Mouse (Mus musculus): Measurements from ENCODE around the gene Espnl. TPM values are rescaled to one million over a fixed set of nuclear protein-coding genes. Genes with fewer than 3 reads are reported as not detected.

Gene Espnl
- total RNA-seq, 2 experiments from 2014 or later = 0.13 to 0.15 TPM

DNA sequence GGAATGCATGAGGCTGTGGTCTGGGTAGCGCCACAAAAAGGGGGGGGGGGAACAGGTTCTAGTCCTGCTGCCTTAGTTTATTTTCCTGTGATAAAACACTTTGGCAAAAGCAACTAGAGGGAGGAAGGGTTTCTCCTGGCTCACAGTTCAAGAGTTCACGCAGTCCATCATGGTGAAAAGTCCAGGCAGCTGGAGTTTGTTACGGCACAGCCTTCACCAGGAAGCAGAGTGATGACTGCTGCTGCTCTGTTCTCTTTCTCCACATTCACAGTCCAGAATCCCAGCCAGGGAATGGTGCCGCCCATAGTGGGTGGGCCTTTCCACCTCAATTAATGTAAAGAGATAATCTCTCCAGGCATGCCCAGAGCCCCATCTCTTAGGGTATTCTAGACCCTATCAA, 9.6 kb upstream of the Espnl start:
- intact Hi-C loops (cut with DNase I) = no loop called here
- no peak for DNase-seq (ENCODE audit: low spot score in 2 of 2)

DNA sequence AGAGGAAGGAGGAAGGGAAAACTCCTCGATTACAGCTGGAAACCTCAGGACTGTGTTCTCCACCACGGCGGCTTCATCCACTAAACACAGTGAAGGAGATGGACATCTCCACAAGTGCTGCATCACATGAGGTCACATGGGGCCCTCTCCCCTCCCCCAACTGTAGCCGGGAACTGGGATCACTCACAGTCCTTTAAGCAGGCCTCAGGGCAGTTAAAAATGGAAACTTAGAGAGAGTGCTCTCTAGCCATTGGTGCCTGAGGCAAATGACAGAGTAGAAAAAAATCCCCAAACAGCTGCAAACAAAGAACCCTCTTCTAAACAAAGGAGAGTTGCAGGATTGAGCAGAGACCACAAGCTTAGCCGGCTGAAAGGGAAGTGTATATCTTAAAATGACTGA, 8.6 kb upstream of the Espnl start:
- DNase-seq (ENCODE audit: low spot score in 2 of 2) = no peak
- intact Hi-C loops (cut with DNase I) = no loop called here

DNA sequence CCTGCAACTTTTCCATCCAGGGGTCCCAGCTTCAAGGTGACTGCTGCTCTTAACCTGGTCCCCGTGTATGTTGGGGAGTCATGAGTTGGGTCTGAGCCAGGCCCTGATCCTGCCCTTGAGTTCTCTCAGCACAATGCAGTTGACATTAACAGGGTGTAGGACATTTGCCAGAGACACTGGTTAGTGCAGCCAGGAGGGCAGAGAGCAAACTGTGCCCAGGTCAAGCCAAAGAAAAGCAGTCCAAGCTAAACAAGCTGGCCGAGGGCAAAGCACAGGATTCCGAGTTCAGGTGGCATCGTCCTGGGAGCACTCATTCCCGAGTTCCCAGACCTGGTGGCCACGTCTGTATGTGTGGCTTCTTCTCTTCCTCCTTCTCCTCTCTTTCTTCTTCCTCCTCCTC, 4.2 kb upstream of the Espnl start:
- intact Hi-C loops (cut with DNase I) = no loop called here
- no peak for DNase-seq (ENCODE audit: low spot score in 2 of 2)

DNA sequence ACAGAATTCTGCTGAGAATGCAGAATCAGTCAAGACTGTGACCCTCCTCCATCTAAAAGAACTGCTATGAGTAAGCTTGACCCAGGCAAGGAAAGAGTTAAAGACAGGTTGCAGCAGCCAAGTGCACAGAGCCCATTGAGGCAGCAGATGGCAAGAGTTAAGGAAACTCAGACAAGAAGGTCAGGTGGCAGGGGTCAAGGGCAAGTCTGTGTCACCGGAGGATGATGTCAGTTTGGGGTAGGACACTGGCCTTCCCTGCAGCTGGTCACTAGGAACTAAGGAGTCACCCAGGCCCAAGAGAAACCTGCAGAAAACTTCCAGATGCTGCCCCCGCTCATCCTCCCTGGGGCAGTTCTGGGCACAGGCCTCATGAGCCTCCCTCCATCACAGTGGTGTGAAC, 2.8 kb downstream of the Espnl start:
- no peak for DNase-seq (ENCODE audit: low spot score in 2 of 2)
- intact Hi-C loops (cut with DNase I) = no loop called here

DNA sequence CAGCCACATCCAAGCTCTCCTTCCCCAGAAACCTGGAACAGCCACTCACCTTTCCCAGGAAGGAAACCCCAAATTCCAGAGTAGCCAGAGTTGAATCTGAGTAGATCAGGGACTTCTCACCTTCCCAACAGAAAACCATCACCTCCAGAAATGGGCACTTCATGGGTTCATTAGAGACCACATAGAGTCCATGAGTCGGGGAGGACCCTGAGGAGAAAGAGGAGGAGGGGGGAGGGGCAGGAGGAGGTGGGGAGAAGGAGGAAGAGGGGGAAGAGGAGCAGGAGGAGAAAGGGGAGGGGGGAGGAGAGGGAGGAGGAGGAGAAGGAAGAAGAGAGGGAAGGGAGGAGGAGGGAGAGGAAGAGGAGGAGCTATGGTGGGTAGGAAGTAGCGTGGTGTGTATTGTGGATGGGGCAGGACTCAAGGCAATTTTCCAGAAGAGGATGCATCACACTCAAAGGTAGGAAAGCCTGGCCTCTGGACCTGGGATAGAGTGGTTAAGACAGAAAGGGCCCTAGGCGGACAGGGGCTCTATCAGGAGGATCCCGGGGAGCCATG, 3.7 kb downstream of the Espnl start:
- intact Hi-C loops (cut with DNase I) = no loop called here
- DNase-seq (ENCODE audit: low spot score in 2 of 2) = no peak

DNA sequence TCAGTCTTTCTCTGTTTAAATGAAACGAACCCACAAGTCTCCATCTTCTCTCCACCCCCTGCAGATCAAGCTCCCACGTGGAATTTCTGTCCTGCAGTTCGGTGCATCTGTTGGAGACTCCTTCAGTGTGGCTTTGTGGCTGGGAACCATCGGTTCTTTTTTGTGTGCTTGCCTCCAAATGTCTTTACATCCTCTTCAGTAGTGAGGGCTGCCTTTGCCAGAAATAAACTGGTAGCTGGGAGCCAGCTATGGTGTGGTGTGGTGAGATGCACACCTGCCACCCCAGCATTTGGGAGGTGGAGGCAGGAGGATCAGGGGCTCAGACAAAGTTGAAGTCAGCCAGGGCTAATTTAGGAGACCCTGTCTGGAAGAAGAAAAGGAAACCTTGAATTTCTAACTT, 10.2 kb downstream of the Espnl start:
- intact Hi-C loops (cut with DNase I) = no loop called here
- DNase-seq (ENCODE audit: low spot score in 2 of 2) = peak; percentile 18 to 32

DNA sequence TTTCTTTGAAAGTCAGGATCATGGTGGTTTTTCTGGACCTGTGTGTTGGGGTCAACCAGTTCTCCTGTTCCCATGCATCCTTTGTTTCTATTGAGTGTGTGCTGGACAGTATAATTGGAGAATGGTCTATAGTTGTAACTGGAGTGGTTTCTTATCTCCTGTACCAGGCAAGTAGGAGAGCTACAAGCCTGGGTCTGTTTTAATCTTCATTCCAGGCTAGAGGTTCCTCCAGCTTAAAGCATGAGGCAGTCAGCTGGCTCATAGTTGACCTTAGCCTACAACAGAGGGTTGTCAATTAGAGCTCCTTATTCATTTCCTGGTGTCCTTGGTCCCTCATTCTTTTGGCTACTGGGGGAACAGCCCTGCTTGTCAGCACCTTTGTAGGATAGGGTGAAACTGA, 11.7 kb downstream of the Espnl start:
- no peak for DNase-seq (ENCODE audit: low spot score in 2 of 2)
- intact Hi-C loops (cut with DNase I) = no loop called here

DNA sequence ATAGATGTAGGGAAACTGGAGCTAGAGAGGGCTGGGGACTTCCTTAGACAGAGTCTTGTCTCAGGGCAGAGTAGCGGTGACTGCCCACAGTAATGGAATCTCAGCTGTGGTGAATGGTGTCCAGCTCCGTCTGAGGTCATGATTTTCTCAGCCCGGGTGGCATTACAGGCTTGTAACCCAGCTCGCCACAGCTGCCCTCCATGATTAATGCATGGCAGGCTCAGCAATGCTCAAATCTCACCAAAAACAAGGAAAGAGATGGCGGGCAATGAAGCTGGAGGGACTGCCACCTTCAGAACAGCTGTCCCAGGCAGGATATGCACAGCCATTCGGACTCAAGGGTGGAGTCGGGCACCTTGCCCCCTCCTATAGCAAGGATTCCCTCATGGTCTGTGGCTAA, 15.5 kb downstream of the Espnl start:
- DNase-seq (ENCODE audit: low spot score in 2 of 2) = no peak
- intact Hi-C loops (cut with DNase I) = no loop called here

DNA sequence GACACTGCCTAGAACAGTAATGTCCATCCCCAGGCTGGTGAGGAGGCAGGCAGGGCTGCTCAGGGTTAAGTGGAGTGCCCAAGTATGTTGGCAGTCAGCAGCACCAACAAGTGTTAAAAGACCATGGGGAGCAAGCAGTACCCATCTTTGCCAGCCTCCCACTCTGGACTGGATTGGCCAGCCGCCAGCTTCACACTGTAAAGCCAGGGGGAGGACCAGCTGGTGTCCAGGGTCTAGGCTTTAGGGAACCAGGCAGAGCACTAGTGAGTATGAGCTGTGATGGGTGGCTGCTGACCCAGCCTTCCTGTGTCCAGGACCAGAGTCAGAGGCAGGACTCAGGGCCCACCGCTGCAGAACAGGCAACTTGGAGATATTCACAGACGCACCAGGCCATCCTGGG, 22.1 kb downstream of the Espnl start:
- DNase-seq (ENCODE audit: low spot score in 2 of 2) = peak in 1 of 2 experiments; percentile 33
- intact Hi-C loops (cut with DNase I) = no loop called here

DNA sequence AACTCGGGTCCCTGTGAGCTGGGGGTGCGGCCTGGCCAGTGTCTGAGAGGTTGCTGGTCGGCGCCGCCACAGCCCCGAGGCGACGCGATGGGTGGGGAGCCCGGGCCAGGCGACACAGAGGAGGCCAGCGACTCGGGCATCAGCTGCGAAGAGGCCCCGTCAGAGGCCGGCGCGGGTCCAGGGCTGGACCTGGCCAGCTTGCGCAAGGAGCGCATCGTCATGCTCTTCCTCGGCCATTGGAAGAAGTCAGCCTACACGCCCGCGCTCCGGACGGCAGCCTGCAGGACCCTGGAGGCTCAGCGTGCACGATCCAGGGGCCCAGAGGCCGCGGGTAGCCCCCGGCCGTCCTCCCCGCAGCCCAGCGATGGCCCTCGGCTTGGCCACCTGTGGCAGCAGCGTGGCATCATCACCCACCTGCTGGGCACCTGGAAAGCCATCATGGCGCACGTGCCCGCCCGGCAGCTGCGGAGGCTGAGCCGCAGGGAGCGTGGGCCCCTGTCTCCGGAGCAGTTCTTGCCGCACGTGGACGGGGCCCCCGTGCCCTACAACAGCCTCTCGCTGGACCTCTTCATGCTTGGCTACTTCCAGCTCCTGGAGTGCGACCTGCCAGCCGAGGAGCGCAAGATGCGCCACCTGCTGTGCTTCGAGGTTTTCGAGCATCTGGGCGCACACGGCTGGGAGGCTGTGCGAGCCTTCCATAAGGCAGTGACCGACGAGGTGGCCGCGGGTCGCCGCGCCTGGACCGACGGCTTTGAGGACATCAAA, 23.2 kb downstream of the Espnl start:
- no peak for DNase-seq (ENCODE audit: low spot score in 2 of 2)
- intact Hi-C loops (cut with DNase I) = no loop called here

DNA sequence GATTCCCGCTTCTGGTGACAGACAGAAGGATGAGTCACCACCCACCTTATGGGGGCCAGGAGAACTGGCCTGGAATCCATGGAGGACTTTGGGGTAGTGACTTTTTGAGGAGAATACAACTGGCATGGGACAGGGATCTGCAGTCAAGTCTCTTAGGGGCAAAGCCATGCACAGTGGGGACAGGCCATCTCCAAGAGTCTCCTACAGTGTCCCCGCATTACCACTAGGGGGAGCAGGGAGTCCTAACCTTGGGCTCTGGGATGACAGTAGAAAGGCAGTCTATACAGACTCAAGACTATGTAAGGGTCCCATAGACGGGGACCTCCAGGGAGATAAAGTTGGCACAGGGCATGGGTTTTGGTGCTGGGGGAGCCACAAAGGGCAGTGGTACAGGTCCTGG, 25.0 kb downstream of the Espnl start:
- DNase-seq (ENCODE audit: low spot score in 2 of 2) = peak; percentile 30 to 51
- intact Hi-C loops (cut with DNase I) = no loop called here

DNA sequence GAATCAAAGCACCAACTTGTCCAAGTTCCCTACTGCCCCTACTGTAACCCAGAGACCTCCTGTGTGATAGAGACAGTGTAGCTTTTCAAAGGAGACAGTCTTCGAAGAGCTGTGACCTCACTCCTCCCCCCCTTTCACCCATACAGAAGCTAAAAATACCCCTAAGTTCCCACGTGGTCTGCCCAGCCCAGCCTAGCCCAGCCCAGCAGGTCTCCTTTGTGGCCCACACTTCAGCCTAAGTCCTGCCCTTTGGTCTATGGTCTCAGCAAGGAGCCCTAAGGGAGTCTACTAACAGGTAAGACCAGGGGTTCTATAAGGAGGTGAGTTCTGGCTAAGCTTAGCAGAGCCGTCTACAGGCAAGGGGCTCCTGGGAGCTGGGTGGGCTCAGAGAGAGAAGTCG, 29.0 kb downstream of the Espnl start, which contains the start of gene Klhl30:
Gene Klhl30, plus strand, starts transcription at position 176 of the 400 bp plus-strand sequence.
- DNase-seq (ENCODE audit: low spot score in 2 of 2) = no peak
- intact Hi-C loops (cut with DNase I) = no loop called here

DNA sequence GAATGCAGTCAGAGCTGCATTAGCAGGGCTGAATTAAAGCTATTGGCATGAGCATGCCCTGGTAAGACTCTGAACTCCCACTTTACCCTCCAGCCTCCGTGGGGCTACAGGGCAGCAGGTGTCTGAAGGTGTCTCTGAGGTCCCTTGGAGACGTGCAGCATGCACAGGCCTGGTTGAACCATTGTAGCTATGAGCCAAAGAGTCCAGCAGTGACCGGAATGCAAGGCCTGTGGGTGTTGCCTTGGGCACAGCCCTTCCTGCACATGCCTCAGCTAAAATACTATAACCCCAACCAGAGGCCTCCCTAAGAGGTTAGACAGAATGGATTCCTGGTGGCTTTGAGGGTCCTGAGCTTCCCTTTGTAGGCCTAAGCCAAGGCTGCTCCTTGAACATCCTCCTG, 29.4 kb downstream of the Espnl start:
- intact Hi-C loops (cut with DNase I) = no loop called here
- DNase-seq (ENCODE audit: low spot score in 2 of 2) = no peak

DNA sequence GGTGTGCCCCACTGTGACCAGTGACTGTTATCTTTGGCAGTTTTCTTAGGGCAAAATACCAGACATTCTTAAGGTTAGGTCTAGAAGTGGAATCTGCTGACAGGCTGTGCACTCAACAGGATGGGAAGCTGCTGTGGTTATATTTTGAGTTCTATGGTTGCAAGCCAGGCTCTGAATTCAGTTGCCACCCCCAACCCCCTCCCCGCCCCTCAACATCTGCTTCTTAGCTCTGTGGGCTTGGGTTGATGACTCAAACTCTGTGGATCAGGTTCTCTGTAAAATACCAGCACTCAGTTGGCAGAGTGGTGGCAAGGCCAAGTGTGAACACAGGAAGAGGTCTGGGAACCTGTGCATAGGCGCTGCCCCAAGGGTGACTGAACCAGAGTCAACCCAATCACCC, 30.4 kb downstream of the Espnl start:
- no peak for DNase-seq (ENCODE audit: low spot score in 2 of 2)
- intact Hi-C loops (cut with DNase I) = no loop called here

DNA sequence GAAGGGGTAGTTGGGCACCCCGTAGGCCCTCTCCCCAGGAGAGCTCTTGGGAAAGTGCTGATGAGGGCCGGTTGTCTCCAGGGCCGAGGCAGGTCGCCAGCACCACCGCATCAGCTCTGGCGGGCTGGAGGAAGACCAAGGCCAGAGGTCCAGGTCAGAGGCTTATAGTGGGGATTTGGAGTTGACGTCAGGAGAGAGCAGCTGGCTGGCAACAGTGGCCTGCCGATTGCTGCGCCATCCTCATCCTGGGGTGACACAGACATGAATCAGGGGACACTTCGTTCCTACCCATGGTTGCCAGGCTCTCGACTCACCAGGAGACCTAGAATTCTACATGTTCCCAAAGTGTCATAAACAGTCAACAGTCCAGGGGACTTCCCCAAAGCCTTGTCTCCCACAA, 34.2 kb downstream of the Espnl start:
- no peak for DNase-seq (ENCODE audit: low spot score in 2 of 2)
- intact Hi-C loops (cut with DNase I) = no loop called here

DNA sequence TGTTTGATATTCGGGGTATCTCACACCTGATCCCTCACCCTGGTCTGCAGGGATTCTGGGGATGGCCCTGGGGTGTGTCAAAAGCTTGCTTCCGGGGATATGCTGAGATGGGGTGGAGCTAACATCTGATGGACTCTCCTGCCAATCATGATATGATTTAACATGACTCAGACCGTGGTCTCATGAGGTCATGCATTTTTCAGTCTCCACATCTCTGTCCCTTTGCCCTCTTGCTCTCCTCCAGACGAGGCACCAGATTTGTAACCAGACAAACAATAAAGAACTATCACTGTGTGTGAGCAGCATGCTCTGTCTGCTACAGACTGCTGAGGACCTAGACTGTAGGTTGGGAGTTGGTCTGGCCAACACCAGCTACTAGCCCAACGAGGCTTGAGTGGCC, 40.2 kb downstream of the Espnl start:
- DNase-seq (ENCODE audit: low spot score in 2 of 2) = no peak
- intact Hi-C loops (cut with DNase I) = no loop called here

DNA sequence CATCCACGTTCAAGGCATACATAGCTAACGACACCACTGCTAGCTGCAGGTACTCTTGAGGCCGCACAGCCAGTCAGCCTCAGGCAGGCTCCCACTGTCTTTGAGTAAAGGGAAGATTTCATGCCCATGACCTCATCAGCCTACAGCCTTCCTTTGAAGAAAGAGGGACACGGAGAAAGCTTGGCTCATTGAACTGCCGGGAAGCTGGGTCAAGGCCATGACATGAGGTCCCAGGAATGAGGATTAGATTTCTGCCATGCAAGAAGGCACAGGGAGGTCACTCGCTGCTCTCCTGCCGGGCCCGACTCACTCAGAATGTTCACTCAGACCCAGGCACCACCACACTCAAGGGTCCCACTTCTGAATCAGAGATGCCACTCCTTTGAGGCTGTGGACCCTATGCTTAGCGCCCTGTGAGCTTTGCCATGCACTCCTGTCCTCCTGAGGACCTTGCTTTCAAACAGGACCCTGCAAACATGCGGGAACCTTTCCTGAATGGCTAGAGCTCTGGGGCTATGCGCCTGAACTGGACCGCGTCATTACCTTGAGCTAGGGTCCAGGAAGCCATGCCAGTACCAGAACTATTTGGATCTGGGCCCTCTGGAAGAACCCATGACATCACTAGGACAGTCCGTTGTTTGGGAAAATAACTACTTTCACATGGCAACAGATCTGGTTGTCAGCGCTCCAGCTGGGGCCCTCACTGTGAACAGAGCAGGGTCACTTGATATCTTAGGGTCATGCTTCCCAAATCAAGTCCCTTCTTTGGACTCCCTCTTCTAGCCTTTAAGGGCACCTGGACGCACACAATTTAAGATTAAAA, 43.2 kb downstream of the Espnl start:
- intact Hi-C loops (cut with DNase I) = no loop called here
- no peak for DNase-seq (ENCODE audit: low spot score in 2 of 2)

DNA sequence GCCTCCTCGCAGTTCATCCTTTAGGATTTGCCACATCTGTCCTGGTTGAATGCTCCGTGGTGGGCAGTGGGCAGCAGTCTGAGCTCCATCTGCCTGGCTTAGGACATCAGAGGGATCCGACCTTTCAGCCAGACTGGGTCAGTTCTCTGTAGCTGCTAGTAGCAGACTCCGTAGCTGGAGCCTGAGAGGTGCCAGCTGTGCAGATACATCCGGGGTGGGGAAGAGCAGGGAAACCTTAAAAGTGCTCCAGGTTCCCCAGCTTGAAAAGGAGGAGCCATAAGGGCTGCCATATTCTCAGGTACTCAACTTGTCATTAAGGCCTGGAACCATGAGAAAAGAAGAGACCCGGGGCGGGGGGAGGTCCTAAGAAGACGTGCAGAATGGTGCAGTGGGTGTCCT, 43.9 kb downstream of the Espnl start:
- DNase-seq (ENCODE audit: low spot score in 2 of 2) = no peak
- intact Hi-C loops (cut with DNase I) = no loop called here

DNA sequence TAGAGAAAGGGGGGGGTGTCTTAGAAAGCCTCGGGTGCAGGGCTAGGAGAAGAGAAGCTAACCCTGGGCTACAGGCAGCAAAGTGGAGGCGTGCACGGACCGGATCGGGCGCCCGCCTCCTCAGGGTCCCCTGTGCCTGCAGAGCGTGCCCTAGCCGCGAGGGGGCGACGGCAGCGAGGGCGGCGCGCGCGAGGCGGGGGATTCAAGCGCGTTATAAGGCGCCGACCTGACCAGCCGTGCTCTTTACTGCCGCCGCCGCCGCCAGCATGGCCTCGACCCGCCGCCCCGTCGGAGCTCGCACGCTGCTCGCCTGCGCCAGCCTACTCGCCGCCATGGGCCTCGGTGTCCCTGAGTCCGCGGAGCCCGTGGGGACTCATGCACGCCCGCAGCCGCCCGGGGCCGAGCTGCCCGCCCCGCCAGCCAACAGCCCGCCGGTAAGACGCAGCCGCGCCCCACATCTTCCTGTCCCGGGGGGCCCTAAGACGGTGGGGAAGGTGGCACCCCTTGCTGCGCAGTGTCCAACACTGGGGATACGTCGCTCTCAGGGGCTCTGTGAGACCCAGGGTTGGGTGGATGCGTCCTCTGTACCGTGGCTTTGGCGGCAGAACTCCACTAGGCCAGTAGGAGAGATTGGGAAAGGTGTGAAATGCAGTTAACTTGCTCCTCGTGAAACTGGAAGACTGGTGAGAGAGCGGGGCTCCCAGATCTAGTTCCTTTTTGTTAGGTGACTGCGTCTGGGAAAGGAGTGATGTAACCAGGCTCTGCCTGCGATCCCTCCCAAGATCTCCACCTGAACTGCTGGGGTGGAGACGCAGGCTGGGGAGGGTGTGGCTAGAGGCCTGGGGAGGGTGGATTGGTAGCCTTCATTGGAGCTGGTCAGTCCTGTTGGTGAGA, 44.6 kb downstream of the Espnl start, which contains the start of gene Erfe:
Gene Erfe, plus strand, starts transcription at position 216 of the 894 bp plus-strand sequence.
- intact Hi-C loops (cut with DNase I) = no loop called here
- peak; percentile 30 to 46 for DNase-seq (ENCODE audit: low spot score in 2 of 2)

DNA sequence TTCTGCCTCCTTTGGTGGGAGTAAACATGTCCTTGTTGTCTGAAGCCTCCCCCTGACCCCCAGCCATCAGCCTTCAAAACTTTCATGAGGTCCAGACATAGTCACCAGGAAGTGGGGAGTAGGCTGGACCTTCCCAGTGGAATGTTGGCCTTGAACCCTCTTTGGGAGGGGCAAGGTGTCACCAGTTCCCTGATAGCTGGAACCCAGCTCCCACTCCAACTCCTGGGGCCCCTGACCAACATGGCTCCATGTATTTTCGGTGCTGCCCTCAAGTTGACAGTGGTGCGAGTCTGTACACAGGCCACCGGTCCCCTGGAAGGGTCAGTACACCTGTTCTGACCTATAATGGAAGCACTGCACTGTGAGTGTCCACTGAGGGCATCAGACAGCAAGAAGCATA, 45.4 kb downstream of the Espnl start:
- DNase-seq (ENCODE audit: low spot score in 2 of 2) = no peak
- intact Hi-C loops (cut with DNase I) = no loop called here

Data from left cerebral cortex, postnatal 14 days (tissue).